ENCODE assay signal across 8 mouse cellular contexts in genomic region chr9:121298411-121299091, GRCm38 (mm10). TPM values are rescaled to one million over a fixed set of nuclear protein-coding genes. Genes with fewer than 3 reads are reported as not detected.
DNase-seq lines count a peak whose midpoint lies in the region; ATAC-seq lines count a peak whose summit lies in the region.

No protein-coding gene starts in this region.

- no peak; the same call in 1 of the 2 replicates for ATAC-seq in limb, embryonic 15.5 days (ENCODE audit: insufficient number of reproducible peaks, low FRiP score, low TSS enrichment, low read depth)
- ATAC-seq in midbrain, embryonic 16.5 days: no peak

- H3K36me3 ChIP-seq in forebrain, embryonic 10.5 days (replicated peaks): peaks cover 11% of the 10 kb centered on the region; the same call in 1 of the 2 replicates
- no peaks in the 10 kb centered on the region for H3K36me3 ChIP-seq in hindbrain, embryonic 10.5 days
- H3K36me3 ChIP-seq in limb, embryonic 15.5 days: no peaks in the 10 kb centered on the region
- no peaks in the 10 kb centered on the region for H3K36me3 ChIP-seq in midbrain, embryonic 16.5 days (ENCODE audit: control insufficient read depth, insufficient read depth, low read length)

- H3K4me2 ChIP-seq in limb, embryonic 15.5 days: peak overlapping the region; percentile 74
- peak overlapping the region; percentile 97 for H3K4me2 ChIP-seq in midbrain, embryonic 16.5 days (ENCODE audit: low read length)

- DNase-seq in gastrocnemius, adult 18-20 months (ENCODE audit: low spot score): peak; percentile 52
- DNase-seq in gastrocnemius, postnatal 25 days: no peak
- DNase-seq in forebrain, embryonic 10.5 days (ENCODE audit: extremely low spot score, low spot score): no peak
- no peak for DNase-seq in hindbrain, embryonic 10.5 days (ENCODE audit: low spot score)
- peak; percentile 50 to 70 for DNase-seq in thymus, postnatal 36 days
- DNase-seq in left cerebral cortex, adult 18-20 months (ENCODE audit: low spot score in 2 of 2): no peak

- peaks cover 68% of the 10 kb centered on the region for H3K4me1 ChIP-seq in forebrain, embryonic 10.5 days
- H3K4me1 ChIP-seq in hindbrain, embryonic 10.5 days (replicated peaks): peaks cover 67% of the 10 kb centered on the region
- peaks cover 35% of the 10 kb centered on the region for H3K4me1 ChIP-seq in limb, embryonic 15.5 days
- peaks cover 31% of the 10 kb centered on the region for H3K4me1 ChIP-seq in midbrain, embryonic 16.5 days (ENCODE audit: control insufficient read depth, insufficient read depth, low read length)

- WGBS in forebrain, embryonic 10.5 days: 44% methylated on average over 15 of the region's 15 CpGs
- WGBS in hindbrain, embryonic 10.5 days: 39% methylated on average over 15 of the region's 15 CpGs
- 27% methylated on average over 15 of the region's 15 CpGs for WGBS in limb, embryonic 15.5 days
- WGBS in midbrain, embryonic 16.5 days: 20% methylated on average over 15 of the region's 15 CpGs

- H3K4me3 ChIP-seq in forebrain, embryonic 10.5 days: peak overlapping the region; percentile 96
- H3K4me3 ChIP-seq in hindbrain, embryonic 10.5 days: peak overlapping the region; percentile 97
- H3K4me3 ChIP-seq in limb, embryonic 15.5 days: peak overlapping the region; percentile 91
- peak overlapping the region; percentile 74 for H3K4me3 ChIP-seq in midbrain, embryonic 16.5 days (ENCODE audit: low read depth, low read length)

- no peaks in the 10 kb centered on the region for H3K9me3 ChIP-seq in forebrain, embryonic 10.5 days
- H3K9me3 ChIP-seq in hindbrain, embryonic 10.5 days: no peaks in the 10 kb centered on the region
- H3K9me3 ChIP-seq in limb, embryonic 15.5 days: no peaks in the 10 kb centered on the region
- no peaks in the 10 kb centered on the region for H3K9me3 ChIP-seq in midbrain, embryonic 16.5 days (replicated peaks; ENCODE audit: control insufficient read depth, low read length, poor library complexity, severe bottlenecking)

- peak overlapping the region; percentile 98 for H3K27ac ChIP-seq in forebrain, embryonic 10.5 days
- peak overlapping the region; percentile 97 for H3K27ac ChIP-seq in hindbrain, embryonic 10.5 days
- H3K27ac ChIP-seq in limb, embryonic 15.5 days: peak overlapping the region; percentile 74
- H3K27ac ChIP-seq in midbrain, embryonic 16.5 days (ENCODE audit: low read length): peak overlapping the region; percentile 43; the same call in 1 of the 2 replicates

- 0 out of 2 replicates have a peak overlapping the region, but pooled peaks have one; percentile 89 for H3K9ac ChIP-seq in limb, embryonic 15.5 days
- peak overlapping the region; percentile 86 for H3K9ac ChIP-seq in midbrain, embryonic 16.5 days (ENCODE audit: low read depth, low read length)

- H3K27me3 ChIP-seq in forebrain, embryonic 10.5 days (ENCODE audit: poor library complexity, severe bottlenecking): peaks cover 39% of the 10 kb centered on the region
- peaks cover 34% of the 10 kb centered on the region for H3K27me3 ChIP-seq in hindbrain, embryonic 10.5 days (ENCODE audit: insufficient read depth, poor library complexity, severe bottlenecking)
- peaks cover 14% of the 10 kb centered on the region; the same call in 1 of the 2 replicates for H3K27me3 ChIP-seq in limb, embryonic 15.5 days
- no peaks in the 10 kb centered on the region for H3K27me3 ChIP-seq in midbrain, embryonic 16.5 days (ENCODE audit: control insufficient read depth, insufficient read depth, low read depth, low read length)

RNA-seq across cellular contexts. Expression of gene Trak1, which starts 1.2 kb away (rescaled TPM):
- 100 to 1,000 TPM; 172 to 191 TPM for total RNA-seq in gastrocnemius, adult 18-20 months (2021)
- 100 to 1,000 TPM; 180 to 193 TPM for total RNA-seq in gastrocnemius, postnatal 25 days (2021)
- 24.7 and 27.4 TPM in 2 replicates for polyA plus RNA-seq in forebrain, embryonic 10.5 days (2016; fragmentation: Nextera tagmentation; extraction: Ambion mirVana)
- 24.1 and 33.1 TPM in 2 replicates for polyA plus RNA-seq in hindbrain, embryonic 10.5 days (2016; fragmentation: Nextera tagmentation; extraction: Ambion mirVana)
- 22.5 and 25.9 TPM in 2 replicates for polyA plus RNA-seq in limb, embryonic 15.5 days (2015; fragmentation: Nextera tagmentation; extraction: Ambion mirVana)
- 53.8 and 60.6 TPM in 2 replicates for polyA plus RNA-seq in midbrain, embryonic 16.5 days (2015; fragmentation: Nextera tagmentation; extraction: Ambion mirVana)
- 100 to 1,000 TPM; 239 to 275 TPM for total RNA-seq in left cerebral cortex, adult 18-20 months (2021)

RNA-seq across cellular contexts. Expression of gene Ulk4, which starts 21.6 kb away (rescaled TPM):
- under 1 TPM; 0.07 TPM for total RNA-seq in gastrocnemius, adult 18-20 months (2021)
- under 1 TPM; 0.18 to 0.29 TPM for total RNA-seq in gastrocnemius, postnatal 25 days (2021)
- 156 and 164 TPM in 2 replicates for polyA plus RNA-seq in forebrain, embryonic 10.5 days (2016; fragmentation: Nextera tagmentation; extraction: Ambion mirVana)
- 123 and 131 TPM in 2 replicates for polyA plus RNA-seq in hindbrain, embryonic 10.5 days (2016; fragmentation: Nextera tagmentation; extraction: Ambion mirVana)
- 136 and 149 TPM in 2 replicates for polyA plus RNA-seq in limb, embryonic 15.5 days (2015; fragmentation: Nextera tagmentation; extraction: Ambion mirVana)
- 102 and 112 TPM in 2 replicates for polyA plus RNA-seq in midbrain, embryonic 16.5 days (2015; fragmentation: Nextera tagmentation; extraction: Ambion mirVana)
- 1 to 10 TPM; 8.1 to 8.8 TPM for total RNA-seq in left cerebral cortex, adult 18-20 months (2021)

Comparison
In these comparisons a context has a peak if more than half of its experiments do, and no peak if none do; other contexts are left out.
1. DNase-seq: peak in gastrocnemius, adult 18-20 months (single experiment) and thymus, postnatal 36 days (2 of 2); none in gastrocnemius, postnatal 25 days (single experiment), forebrain, embryonic 10.5 days (single experiment), hindbrain, embryonic 10.5 days (single experiment) and left cerebral cortex, adult 18-20 months (0 of 2).
2. H3K27ac ChIP-seq: peak in every context shown above with its lines; median percentile 98 in forebrain, embryonic 10.5 days; 97 in hindbrain, embryonic 10.5 days; 74 in limb, embryonic 15.5 days; 43 in midbrain, embryonic 16.5 days.
3. Peak in every context shown above with its lines, with median percentiles within 50 percentile points of each other: H3K4me3 ChIP-seq.